Mouse (Mus musculus) heart, postnatal 10 days (tissue): ENCODE measurements at regions not wholly inside any gene's neighbourhood (a gene's known extent, or its start where the extent isn't known, plus 50 kb on each side); places are given as distances from the start of the nearest gene placed in this dataset.

Experiments
- DNase-seq, 2 experiments: peaks; one replicate each; pipeline ENCODE4 v3.0.0; 2021
- intact Hi-C: fragments of 180-260 bp; cut with DNase I; formaldehyde crosslinking; loops from one replicate; pipeline ENCODE4 v1.15.1; 2025

DNA sequence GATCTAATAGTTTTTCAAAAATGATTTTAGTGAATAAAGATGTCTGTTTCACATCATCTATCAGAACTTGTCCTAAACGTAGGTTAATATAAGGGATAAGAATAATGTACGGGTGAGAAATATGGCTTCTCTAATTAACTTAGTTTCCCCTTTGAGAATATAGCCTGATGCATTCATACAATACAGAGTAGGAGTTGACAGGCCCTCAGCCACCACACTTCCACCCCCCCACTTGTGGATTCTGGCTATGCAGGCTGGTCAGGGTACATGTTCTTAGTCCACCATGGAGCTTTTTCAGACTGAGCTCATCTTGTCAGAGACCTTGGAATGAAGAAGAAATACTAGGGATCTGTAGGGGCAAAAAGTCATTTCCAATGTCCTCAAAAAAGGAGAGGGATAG lies 80.1 kb downstream of the Anxa1 start:
- DNase-seq: no peak
- intact Hi-C loops: no loop called here

DNA sequence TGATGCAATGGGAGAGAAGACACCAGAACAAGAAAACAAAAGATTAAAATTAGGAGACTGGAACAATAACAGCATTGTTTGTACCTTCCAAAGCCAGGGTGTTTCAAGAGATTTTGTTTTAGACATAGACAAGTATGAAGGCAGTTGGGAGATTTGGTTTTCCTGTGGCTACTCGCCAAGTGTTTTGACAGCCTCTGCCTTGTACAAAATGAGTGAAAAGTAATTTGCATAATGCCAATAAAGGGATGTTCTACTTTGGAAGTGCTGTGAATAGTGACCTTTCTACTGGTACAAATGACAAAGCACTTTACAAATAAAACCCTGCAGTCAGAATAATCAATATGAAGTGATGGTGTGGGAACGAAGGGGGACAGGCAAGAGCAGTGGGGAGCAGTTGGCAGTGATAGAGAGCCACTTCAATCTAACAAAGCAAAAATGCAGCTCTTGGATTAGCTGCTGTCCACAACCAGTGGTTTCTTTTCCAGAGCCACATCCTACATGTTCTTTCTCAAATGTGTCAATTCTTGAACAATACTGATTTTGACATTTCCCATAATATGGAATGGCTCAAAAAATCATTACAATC lies 90.6 kb downstream of the Anxa1 start:
- DNase-seq: no peak
- intact Hi-C loops: no loop called here

GRCm38 (mm10) chr19:20298431-20298830 lies 92.3 kb downstream of the Anxa1 start:
- no peak for DNase-seq
- intact Hi-C loops: no loop called here

DNA sequence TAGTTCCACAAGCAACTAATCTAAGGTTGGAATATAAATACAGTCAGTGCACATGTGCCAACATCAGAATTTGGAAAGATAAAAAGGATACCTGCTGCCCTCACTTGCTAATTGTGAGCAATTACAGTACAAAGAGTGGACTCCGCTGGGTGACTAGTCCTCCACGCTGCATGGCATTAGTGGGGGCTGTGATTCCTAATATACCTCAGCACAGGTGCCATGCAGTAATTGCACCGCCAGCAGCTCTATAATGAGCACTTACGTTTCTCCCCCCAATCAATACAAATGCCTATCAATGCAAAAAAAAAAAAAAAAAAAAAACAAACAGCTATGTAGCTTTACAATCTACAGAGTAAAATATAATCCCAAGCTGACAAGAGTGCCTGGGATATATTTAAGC lies 105.6 kb downstream of the Anxa1 start:
- intact Hi-C loops: no loop called here
- DNase-seq: no peak

GRCm38 (mm10) chr19:20283105-20283504 lies 107.6 kb downstream of the Anxa1 start:
- DNase-seq: no peak
- intact Hi-C loops: no loop called here

GRCm38 (mm10) chr19:20261586-20261985 lies 129.2 kb downstream of the Anxa1 start:
- intact Hi-C loops: no loop called here
- DNase-seq: no peak

GRCm38 (mm10) chr19:20252151-20252550 lies 138.6 kb downstream of the Anxa1 start:
- intact Hi-C loops: no loop called here
- no peak for DNase-seq

DNA sequence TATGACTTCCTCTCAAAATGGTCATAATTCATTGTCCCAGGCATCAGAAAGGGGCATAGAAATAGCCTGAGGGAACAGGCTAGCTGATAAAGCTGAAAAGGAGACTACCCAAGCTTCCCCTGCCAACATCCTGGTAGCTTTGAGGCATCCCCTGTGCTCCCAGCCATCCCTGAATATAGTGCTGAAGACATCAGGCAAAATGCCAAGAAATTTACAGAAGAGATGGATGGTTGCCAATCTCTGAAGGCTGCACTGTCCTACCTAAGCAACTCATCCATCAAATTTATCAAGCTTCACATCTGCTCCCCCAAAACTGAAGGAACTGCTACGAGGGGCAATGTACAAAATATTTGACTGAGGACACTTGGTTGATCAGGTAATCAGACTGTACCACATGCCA lies 146.9 kb downstream of the Anxa1 start:
- no peak for DNase-seq
- intact Hi-C loops: loop anchor here (10.0 kb wide), 1 partner anchor 899 kb away; no protein-coding TSS in a partner anchor

- intact Hi-C loops: loop anchor here (10.0 kb wide), 1 partner anchor 896 kb away; no protein-coding TSS in a partner anchor
- DNase-seq: no peak
These were observed 149.5 kb downstream of the Anxa1 start for GRCm38 (mm10) chr19:20241266-20241665.

- intact Hi-C loops: loop anchor here (10.0 kb wide), 1 partner anchor 896 kb away; no protein-coding TSS in a partner anchor
- no peak for DNase-seq
These were observed 150.3 kb downstream of the Anxa1 start for GRCm38 (mm10) chr19:20240471-20240870.

- intact Hi-C loops: no loop called here
- DNase-seq: no peak
These were observed 151.3 kb downstream of the Anxa1 start for GRCm38 (mm10) chr19:20239396-20239795.

DNA sequence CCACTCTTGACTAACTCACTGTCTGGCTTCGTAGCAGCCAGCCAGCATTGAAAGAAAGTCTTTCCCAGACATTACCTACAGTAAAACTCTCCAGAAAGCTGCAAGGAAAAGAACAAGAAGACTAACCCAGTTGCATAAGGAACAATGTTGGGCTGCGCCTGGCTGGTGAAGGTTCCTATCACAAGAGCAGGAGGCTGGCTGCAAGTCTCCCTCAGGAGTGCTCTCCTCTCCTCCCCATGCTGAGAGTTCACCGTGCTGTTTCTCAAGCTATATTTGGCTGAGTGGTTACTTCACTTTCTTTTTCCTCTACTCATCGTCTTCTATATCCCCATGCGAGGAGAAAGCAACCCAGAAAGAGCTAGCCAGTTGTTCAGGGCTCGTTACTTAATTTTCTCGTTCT lies 164.0 kb downstream of the Anxa1 start:
- intact Hi-C loops: no loop called here
- no peak for DNase-seq

DNA sequence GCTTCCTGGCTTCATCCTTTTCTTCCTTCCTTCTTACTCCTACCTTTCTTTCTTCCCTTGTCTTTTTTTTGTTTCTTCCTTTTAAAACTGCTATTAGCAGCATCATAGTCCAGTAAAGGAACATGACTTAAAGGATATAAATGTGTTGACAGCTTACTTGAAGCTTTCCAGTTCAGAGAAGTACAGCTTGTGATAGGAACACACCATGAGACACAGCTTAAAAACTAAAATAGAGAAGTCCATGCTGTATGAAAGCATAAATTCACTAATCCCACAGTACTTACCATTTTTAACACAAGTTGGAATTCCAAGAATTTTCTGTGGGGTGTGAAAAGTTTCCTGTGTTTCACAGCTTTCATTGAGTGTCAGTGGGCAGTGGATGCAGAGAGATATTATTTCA lies 173.4 kb downstream of the Anxa1 start:
- intact Hi-C loops: no loop called here
- DNase-seq: no peak

- no peak for DNase-seq
- intact Hi-C loops: no loop called here
These were observed 196.2 kb downstream of the Anxa1 start for GRCm38 (mm10) chr19:20194511-20194910.

DNA sequence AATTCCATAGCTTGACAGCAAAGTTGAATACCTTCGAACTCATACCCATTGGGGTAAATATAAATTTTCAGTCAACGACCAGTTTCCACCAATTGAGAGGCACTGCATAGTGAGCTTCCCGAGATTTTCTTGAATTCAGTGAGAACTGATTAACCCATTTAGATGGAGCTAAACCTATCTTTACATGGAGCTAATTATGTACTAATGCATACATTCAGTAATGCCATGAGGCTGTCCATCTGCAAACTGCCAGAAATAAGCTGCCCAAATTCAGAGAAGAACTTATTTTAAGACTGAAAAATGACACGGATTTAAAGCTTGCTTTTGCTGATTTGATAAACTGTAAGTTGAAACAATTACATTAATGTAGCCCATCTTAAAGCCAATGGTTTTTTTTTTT lies 208.9 kb downstream of the Anxa1 start:
- intact Hi-C loops: no loop called here
- DNase-seq: no peak

DNA sequence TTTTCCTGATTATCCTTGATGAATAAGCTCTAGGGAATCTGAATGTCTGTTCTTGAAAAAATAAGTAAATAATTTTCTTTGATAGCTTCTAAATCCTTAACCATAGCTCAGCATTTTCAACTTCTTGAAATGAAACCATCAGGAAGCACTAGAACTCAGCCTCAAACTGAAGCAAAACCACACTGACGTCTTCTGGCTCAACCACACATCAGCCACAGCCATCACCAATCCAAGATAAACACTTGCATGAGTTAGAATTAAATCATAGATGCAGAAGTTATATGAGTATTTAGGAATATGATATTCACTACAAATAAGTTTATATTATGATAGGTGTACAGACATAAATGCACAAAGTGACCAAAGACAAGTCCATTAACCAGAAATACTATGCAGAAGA lies 229.2 kb downstream of the Anxa1 start:
- intact Hi-C loops: no loop called here
- DNase-seq: no peak

- DNase-seq: no peak
- intact Hi-C loops: no loop called here
These were observed 234.3 kb downstream of the Anxa1 start for GRCm38 (mm10) chr19:20156398-20156937.

DNA sequence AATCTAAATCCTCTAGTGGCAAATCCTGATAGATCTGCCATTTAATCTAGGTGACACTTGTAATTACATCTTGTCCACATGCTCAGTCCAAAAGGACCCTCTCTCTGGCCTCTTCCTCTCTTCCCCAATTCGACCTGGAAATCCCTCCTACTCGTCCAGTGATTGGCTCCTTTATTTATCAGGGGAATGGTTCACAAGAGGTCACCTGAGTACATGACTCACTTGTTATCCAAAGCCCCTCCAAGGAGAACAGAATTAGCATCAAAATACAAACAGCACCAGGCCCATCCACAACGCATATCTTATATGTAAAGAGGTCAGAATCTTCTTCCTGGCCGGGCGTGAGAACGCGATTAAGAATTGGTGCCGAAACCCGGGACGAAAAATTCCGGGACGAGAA lies 251.2 kb downstream of the Anxa1 start:
- no peak for DNase-seq
- intact Hi-C loops: no loop called here

DNA sequence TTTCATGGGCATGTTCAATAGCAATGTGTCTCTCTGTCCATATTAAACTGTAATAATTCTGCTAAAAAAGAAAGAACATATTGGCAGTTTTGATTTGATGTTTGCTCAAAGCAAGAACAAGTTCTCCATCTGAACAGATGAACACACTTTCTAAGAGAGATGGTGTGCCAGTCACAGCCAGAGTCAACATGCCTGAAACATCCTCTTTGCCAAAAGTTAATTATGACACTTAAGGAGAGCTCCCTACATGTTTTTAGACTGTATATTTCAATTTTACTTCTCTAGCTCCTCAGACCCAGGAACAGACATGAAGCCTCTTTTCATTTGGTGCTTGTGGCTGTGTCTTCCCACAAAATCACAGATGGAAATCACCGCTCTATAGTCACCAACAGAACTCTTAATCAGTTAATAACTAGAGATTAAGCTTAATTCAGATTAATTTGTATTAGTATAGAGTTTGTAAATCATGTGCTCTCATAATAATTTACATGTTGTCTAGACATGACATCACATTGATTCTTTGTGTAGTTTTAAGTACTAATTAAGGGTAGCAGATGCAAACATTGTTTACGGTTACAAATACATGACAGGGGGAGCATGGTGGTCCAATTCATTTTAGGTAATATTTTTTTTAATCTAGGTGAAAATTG lies 267.1 kb downstream of the Anxa1 start:
- intact Hi-C loops: no loop called here
- no peak for DNase-seq

- no peak for DNase-seq
- intact Hi-C loops: no loop called here
These were observed 268.3 kb downstream of the Anxa1 start for GRCm38 (mm10) chr19:20122475-20122874.

DNA sequence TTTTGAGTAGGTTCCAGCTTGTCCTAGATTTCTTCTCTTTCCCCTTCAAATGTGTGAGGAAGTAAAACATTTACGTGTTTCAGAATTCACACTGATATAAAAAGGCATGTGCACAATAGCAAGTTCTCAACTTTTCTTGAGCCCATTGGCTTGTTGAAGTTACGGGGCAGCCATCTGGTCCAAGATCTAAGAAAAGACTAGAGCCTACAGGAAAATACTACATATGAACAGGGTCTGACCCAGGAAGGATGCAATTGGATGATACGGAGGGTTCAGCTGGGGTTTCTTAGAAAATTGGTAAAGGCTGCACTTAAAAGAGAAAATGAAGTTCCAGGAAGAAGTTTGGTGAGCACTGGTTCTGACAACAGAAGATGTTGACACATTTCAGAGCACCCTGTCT lies 276.5 kb downstream of the Anxa1 start:
- DNase-seq: no peak
- intact Hi-C loops: no loop called here
